Mouse (Mus musculus): ENCODE results near the gene Vamp8. TPM values are rescaled to one million over a fixed set of nuclear protein-coding genes. Genes with fewer than 3 reads are reported as not detected.

Vamp8 gene
- 244 and 269 TPM in 2 replicates for polyA plus RNA-seq (2015; fragmentation: Nextera tagmentation; extraction: Ambion mirVana)

- ATAC-seq (ENCODE audit: insufficient read depth, low FRiP score): peak; percentile 90
- H3K36me3 ChIP-seq (ENCODE audit: control insufficient read depth, insufficient read depth, low read length): peaks cover 6% of the 10 kb centered on the region; the same call in 1 of the 2 replicates
- peak within 1 kb of the TSS; percentile 71 for H3K4me3 ChIP-seq (replicated peaks; ENCODE audit: low read length)
- H3K4me2 ChIP-seq (ENCODE audit: low read depth, low read length): peak within 1 kb of the TSS; percentile 85
- H3K9me3 ChIP-seq (replicated peaks; ENCODE audit: control insufficient read depth, low read length): no peaks in the 10 kb centered on the region
- peak within 1 kb of the TSS; percentile 99 for H3K27ac ChIP-seq (ENCODE audit: low read length)
- peaks cover 35% of the 10 kb centered on the region for H3K4me1 ChIP-seq (ENCODE audit: control insufficient read depth, insufficient read depth, low read length)
- H3K9ac ChIP-seq (ENCODE audit: low read length): peak within 1 kb of the TSS; percentile 93
- H3K27me3 ChIP-seq (ENCODE audit: control insufficient read depth, insufficient read depth, low read length): no peaks in the 10 kb centered on the region
- WGBS: 1% methylated on average over 33 of the region's 33 CpGs
These were observed at the start of gene Vamp8 for GRCm38 (mm10) chr6:72389941-72390771. Gene Vamp8, minus strand, starts transcription at chr6:72390703.

GRCm38 (mm10) chr6:72439355-72440185 lies 49.1 kb upstream of the Vamp8 start, which contains the start of gene Mat2a:
Gene Mat2a, minus strand, starts transcription at chr6:72439558.
- under 1% methylated on average over 76 of the region's 77 CpGs for WGBS
- ATAC-seq (ENCODE audit: insufficient read depth, low FRiP score): peak; percentile 93
- peak within 1 kb of the TSS; percentile 100 for H3K9ac ChIP-seq (ENCODE audit: low read length)

GRCm38 (mm10) chr6:72438862-72439354 lies 48.4 kb upstream of the Vamp8 start:
- ATAC-seq (ENCODE audit: insufficient read depth, low FRiP score): peak; percentile 79
- Histone ChIP-seq H3K4me3 (replicated peaks; ENCODE audit: low read length) (peak overlapping the region; percentile 99), H3K36me3 (ENCODE audit: control insufficient read depth, insufficient read depth, low read length) (peaks cover 18% of the 10 kb centered on the region), H3K4me2 (ENCODE audit: low read depth, low read length) (peak overlapping the region; percentile 93), H3K27me3 (ENCODE audit: control insufficient read depth, insufficient read depth, low read length) (no peaks in the 10 kb centered on the region), H3K9me3 (replicated peaks; ENCODE audit: control insufficient read depth, low read length) (no peaks in the 10 kb centered on the region), H3K27ac (ENCODE audit: low read length) (peak overlapping the region; percentile 100), H3K9ac (ENCODE audit: low read length) (peak overlapping the region; percentile 100), H3K4me1 (ENCODE audit: control insufficient read depth, insufficient read depth, low read length) (peaks cover 12% of the 10 kb centered on the region)
- WGBS: under 1% methylated on average over 57 of the region's 57 CpGs

More at GRCm38 (mm10) chr6:72439355-72440185, 49.1 kb upstream of the Vamp8 start, which contains the start of gene Mat2a:
- H3K9me3 ChIP-seq (replicated peaks; ENCODE audit: control insufficient read depth, low read length): no peaks in the 10 kb centered on the region
- peak within 1 kb of the TSS; percentile 99 for H3K4me3 ChIP-seq (replicated peaks; ENCODE audit: low read length)
- peaks cover 12% of the 10 kb centered on the region for H3K4me1 ChIP-seq (ENCODE audit: control insufficient read depth, insufficient read depth, low read length)
- H3K27ac ChIP-seq (ENCODE audit: low read length): peak within 1 kb of the TSS; percentile 100
- peaks cover 18% of the 10 kb centered on the region for H3K36me3 ChIP-seq (ENCODE audit: control insufficient read depth, insufficient read depth, low read length)
- no peaks in the 10 kb centered on the region for H3K27me3 ChIP-seq (ENCODE audit: control insufficient read depth, insufficient read depth, low read length)
- H3K4me2 ChIP-seq (ENCODE audit: low read depth, low read length): peak within 1 kb of the TSS; percentile 93

DNA sequence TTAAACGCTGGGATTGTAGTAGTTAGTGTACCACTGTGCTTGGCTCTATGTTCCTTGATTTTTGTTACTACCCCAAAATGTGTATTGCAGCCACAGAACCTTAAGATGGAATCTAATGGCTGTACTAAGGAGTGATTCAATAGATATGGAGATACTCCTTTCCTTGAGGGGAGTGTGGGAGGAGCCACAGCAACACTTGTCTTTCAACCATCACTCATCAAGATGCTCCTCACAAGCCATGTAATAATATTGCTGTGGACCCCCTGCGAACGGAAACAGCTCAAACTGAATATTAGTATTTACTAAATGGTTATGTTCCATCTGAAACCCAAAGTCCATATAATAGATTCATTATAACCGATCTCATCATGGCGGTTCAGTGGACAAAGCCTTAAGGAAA lies 47.7 kb upstream of the Vamp8 start:
- ATAC-seq (ENCODE audit: insufficient read depth, low FRiP score): no peak
- H3K9me3 ChIP-seq (replicated peaks; ENCODE audit: control insufficient read depth, low read length): no peaks in the 10 kb centered on the region
- 2% methylated on average over 5 of the region's 5 CpGs for whole genome bisulfite sequencing
- H3K36me3 ChIP-seq (ENCODE audit: control insufficient read depth, insufficient read depth, low read length): peaks cover 18% of the 10 kb centered on the region
- H3K27ac ChIP-seq (ENCODE audit: low read length): peak overlapping the region; percentile 100
- peak overlapping the region; percentile 100 for H3K9ac ChIP-seq (ENCODE audit: low read length)
- peak overlapping the region; percentile 99 for H3K4me3 ChIP-seq (replicated peaks; ENCODE audit: low read length)
- H3K27me3 ChIP-seq (ENCODE audit: control insufficient read depth, insufficient read depth, low read length): no peaks in the 10 kb centered on the region
- peaks cover 12% of the 10 kb centered on the region for H3K4me1 ChIP-seq (ENCODE audit: control insufficient read depth, insufficient read depth, low read length)
- peak overlapping the region; percentile 93 for H3K4me2 ChIP-seq (ENCODE audit: low read depth, low read length)

DNA sequence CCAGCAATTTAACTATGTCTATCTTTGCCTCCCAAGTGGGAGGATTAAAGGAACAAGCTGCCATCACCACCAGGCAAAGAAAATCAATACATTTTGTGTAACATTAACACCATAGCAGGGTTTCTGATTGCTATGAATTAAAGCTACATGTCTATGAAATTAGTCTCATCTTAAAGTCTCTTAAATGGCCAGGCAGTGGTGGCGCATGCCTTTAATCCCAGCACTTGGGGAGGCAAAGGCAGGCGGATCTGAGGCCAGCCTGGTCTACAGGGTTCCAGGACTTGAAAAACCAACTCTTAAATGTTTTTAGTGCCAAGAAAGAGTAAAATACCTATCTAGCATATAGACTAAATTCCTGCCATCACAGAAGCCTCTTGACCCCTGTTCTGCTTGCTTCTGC lies 41.6 kb upstream of the Vamp8 start:
- H3K9ac ChIP-seq (ENCODE audit: low read length): no peak overlapping the region
- no peaks in the 10 kb centered on the region for H3K9me3 ChIP-seq (replicated peaks; ENCODE audit: control insufficient read depth, low read length)
- no peaks in the 10 kb centered on the region for H3K27me3 ChIP-seq (ENCODE audit: control insufficient read depth, insufficient read depth, low read length)
- peaks cover 27% of the 10 kb centered on the region for H3K36me3 ChIP-seq (ENCODE audit: control insufficient read depth, insufficient read depth, low read length)
- H3K27ac ChIP-seq (ENCODE audit: low read length): no peak overlapping the region
- no peak overlapping the region for H3K4me2 ChIP-seq (ENCODE audit: low read depth, low read length)
- peaks cover 2% of the 10 kb centered on the region for H3K4me1 ChIP-seq (ENCODE audit: control insufficient read depth, insufficient read depth, low read length)
- H3K4me3 ChIP-seq (replicated peaks; ENCODE audit: low read length): no peak overlapping the region
- 90% methylated on average over 2 of the region's 2 CpGs for WGBS
- ATAC-seq (ENCODE audit: insufficient read depth, low FRiP score): no peak

DNA sequence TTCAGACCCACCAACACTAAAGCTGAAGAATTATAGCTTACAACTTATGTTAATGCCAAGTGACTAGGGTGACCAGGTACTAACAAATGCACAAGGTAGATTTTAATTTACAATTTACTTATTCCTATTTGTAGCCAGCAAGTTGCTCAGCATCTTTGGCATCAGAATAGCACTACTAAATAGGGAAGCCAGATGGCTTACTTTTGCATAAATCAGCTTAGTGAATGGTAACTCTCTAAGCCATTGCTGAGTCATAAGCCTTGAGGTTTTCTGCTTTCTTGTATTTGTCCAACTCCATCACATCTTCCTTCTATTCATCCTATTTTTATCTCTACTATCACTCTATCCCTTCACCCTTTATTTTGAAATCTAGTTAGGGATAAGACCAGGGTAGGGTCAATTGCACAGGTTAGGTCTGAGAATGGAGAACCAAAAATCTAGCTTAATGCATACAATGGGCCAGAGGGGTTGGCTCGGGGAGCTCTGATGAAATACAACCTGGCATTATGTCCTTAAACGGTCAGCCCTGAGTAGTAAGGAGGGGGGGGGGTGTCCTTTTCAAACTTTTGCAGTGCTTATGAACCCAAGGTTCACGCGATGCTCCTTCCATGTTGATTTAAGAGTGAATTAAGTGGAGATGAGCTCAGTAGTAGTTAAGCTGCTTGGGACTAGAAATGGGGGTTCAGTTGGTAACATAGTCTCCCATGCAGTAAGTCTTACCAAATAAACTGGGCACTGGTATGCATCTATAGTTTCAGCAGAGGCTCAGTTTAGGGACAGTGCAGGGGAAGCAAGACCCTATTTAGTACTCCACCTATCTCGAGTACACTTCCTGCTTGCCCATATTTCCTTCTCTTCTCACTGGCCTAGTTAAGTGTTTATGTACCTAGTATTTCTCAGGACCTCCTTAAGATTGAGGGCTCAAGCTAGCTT lies 40.8 kb upstream of the Vamp8 start:
- Histone ChIP-seq H3K4me2 (ENCODE audit: low read depth, low read length) (no peak overlapping the region), H3K9me3 (replicated peaks; ENCODE audit: control insufficient read depth, low read length) (no peaks in the 10 kb centered on the region), H3K9ac (ENCODE audit: low read length) (no peak overlapping the region), H3K4me1 (ENCODE audit: control insufficient read depth, insufficient read depth, low read length) (no peaks in the 10 kb centered on the region), H3K27ac (ENCODE audit: low read length) (no peak overlapping the region), H3K36me3 (ENCODE audit: control insufficient read depth, insufficient read depth, low read length) (peaks cover 22% of the 10 kb centered on the region), H3K4me3 (replicated peaks; ENCODE audit: low read length) (no peak overlapping the region), H3K27me3 (ENCODE audit: control insufficient read depth, insufficient read depth, low read length) (no peaks in the 10 kb centered on the region)
- 40% methylated on average over 5 of the region's 5 CpGs for WGBS
- ATAC-seq (ENCODE audit: insufficient read depth, low FRiP score): no peak; the same call in 1 of the 2 replicates

GRCm38 (mm10) chr6:72429061-72429842 lies 38.7 kb upstream of the Vamp8 start:
- H3K4me3 ChIP-seq (replicated peaks; ENCODE audit: low read length): no peak overlapping the region
- H3K27ac ChIP-seq (ENCODE audit: low read length): no peak overlapping the region
- no peak overlapping the region for H3K4me2 ChIP-seq (ENCODE audit: low read depth, low read length)
- WGBS: 85% methylated on average over 21 of the region's 21 CpGs
- H3K9me3 ChIP-seq (replicated peaks; ENCODE audit: control insufficient read depth, low read length): no peaks in the 10 kb centered on the region
- H3K4me1 ChIP-seq (ENCODE audit: control insufficient read depth, insufficient read depth, low read length): no peaks in the 10 kb centered on the region
- no peak for ATAC-seq (ENCODE audit: insufficient read depth, low FRiP score)
- H3K27me3 ChIP-seq (ENCODE audit: control insufficient read depth, insufficient read depth, low read length): no peaks in the 10 kb centered on the region
- H3K36me3 ChIP-seq (ENCODE audit: control insufficient read depth, insufficient read depth, low read length): peaks cover 20% of the 10 kb centered on the region
- no peak overlapping the region for H3K9ac ChIP-seq (ENCODE audit: low read length)

DNA sequence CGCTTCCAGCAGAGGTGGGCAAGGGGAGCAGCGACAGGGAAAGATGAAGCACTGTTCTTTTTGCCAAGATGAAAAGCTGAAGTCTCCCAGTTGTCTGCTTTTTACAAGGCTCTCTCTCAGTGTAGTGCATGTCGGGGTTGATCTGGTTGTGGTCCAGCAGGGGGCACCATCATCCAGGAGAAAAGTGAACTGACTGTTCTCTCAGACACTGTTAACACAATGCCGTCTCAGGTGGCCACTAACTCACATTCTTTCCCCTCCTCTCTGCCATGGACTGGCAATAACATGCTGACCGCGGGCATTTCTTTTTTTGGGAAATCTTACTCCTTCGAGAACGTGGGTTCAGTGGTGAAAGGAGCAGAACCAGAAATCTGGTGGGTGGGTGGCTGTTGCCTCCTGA lies 37.5 kb upstream of the Vamp8 start:
- no peak overlapping the region for H3K4me2 ChIP-seq (ENCODE audit: low read depth, low read length)
- peaks cover 32% of the 10 kb centered on the region for H3K36me3 ChIP-seq (ENCODE audit: control insufficient read depth, insufficient read depth, low read length)
- ATAC-seq (ENCODE audit: insufficient read depth, low FRiP score): peak; percentile 66
- no peak overlapping the region for H3K27ac ChIP-seq (ENCODE audit: low read length)
- H3K4me1 ChIP-seq (ENCODE audit: control insufficient read depth, insufficient read depth, low read length): no peaks in the 10 kb centered on the region
- H3K27me3 ChIP-seq (ENCODE audit: control insufficient read depth, insufficient read depth, low read length): no peaks in the 10 kb centered on the region
- H3K9ac ChIP-seq (ENCODE audit: low read length): no peak overlapping the region
- WGBS: 35% methylated on average over 8 of the region's 8 CpGs
- H3K9me3 ChIP-seq (replicated peaks; ENCODE audit: control insufficient read depth, low read length): no peaks in the 10 kb centered on the region
- no peak overlapping the region for H3K4me3 ChIP-seq (replicated peaks; ENCODE audit: low read length)

Data from stomach, embryonic 16.5 days (tissue).